Mouse (Mus musculus): Measurements from ENCODE around the gene Olfr575. TPM values are rescaled to one million over a fixed set of nuclear protein-coding genes. Genes with fewer than 3 reads are reported as not detected.

Gene Olfr575
- polyA plus RNA-seq, 1 experiment from 2014 or later: not detected

Other genes with a start within 250 kb of the Olfr575 start
- not detected in 2 replicates for gene Olfr33, start 239.7 kb downstream of the Olfr575 start, polyA plus RNA-seq (2014; fragmentation: Nextera tagmentation; extraction: Ambion mirVana)
- not detected in 2 replicates for gene Olfr559, start 231.3 kb downstream of the Olfr575 start, polyA plus RNA-seq (2014; fragmentation: Nextera tagmentation; extraction: Ambion mirVana)
- not detected in 2 replicates for gene Olfr560, start 199.4 kb downstream of the Olfr575 start, polyA plus RNA-seq (2014; fragmentation: Nextera tagmentation; extraction: Ambion mirVana)
- gene Olfr78, start 199.3 kb downstream of the Olfr575 start, polyA plus RNA-seq (2014; fragmentation: Nextera tagmentation; extraction: Ambion mirVana): 0.08 TPM in 1 of 2 replicates, not detected in the other
- not detected in 2 replicates for gene Olfr561, start 187.6 kb downstream of the Olfr575 start, polyA plus RNA-seq (2014; fragmentation: Nextera tagmentation; extraction: Ambion mirVana)
- not detected in 2 replicates for gene Olfr564, start 155.3 kb downstream of the Olfr575 start, polyA plus RNA-seq (2014; fragmentation: Nextera tagmentation; extraction: Ambion mirVana)
- gene Olfr566, start 100.0 kb downstream of the Olfr575 start, polyA plus RNA-seq (2014; fragmentation: Nextera tagmentation; extraction: Ambion mirVana): not detected in 2 replicates
- gene Olfr568, start 81.7 kb downstream of the Olfr575 start, polyA plus RNA-seq (2014; fragmentation: Nextera tagmentation; extraction: Ambion mirVana): 0.22 TPM in 1 of 2 replicates, not detected in the other
- gene Olfr569, start 67.9 kb downstream of the Olfr575 start, polyA plus RNA-seq (2014; fragmentation: Nextera tagmentation; extraction: Ambion mirVana): not detected in 2 replicates
- not detected in 2 replicates for gene Olfr570, start 64.2 kb downstream of the Olfr575 start, polyA plus RNA-seq (2014; fragmentation: Nextera tagmentation; extraction: Ambion mirVana)
- gene Olfr571, start 41.2 kb downstream of the Olfr575 start, polyA plus RNA-seq (2014; fragmentation: Nextera tagmentation; extraction: Ambion mirVana): 0.28 and 0.31 TPM in 2 replicates
- gene Olfr572, start 34.4 kb downstream of the Olfr575 start, polyA plus RNA-seq (2014; fragmentation: Nextera tagmentation; extraction: Ambion mirVana): not detected in 2 replicates
- gene Olfr573-ps1, start 16.2 kb downstream of the Olfr575 start, polyA plus RNA-seq (2014; fragmentation: Nextera tagmentation; extraction: Ambion mirVana): not detected in 2 replicates
- gene Olfr574, start 10.3 kb downstream of the Olfr575 start, polyA plus RNA-seq (2014; fragmentation: Nextera tagmentation; extraction: Ambion mirVana): not detected in 2 replicates
- gene Olfr576, start 3.9 kb upstream of the Olfr575 start, polyA plus RNA-seq (2014; fragmentation: Nextera tagmentation; extraction: Ambion mirVana): not detected in 2 replicates
- gene Olfr577, start 17.2 kb upstream of the Olfr575 start, polyA plus RNA-seq (2014; fragmentation: Nextera tagmentation; extraction: Ambion mirVana): not detected in 2 replicates
- not detected in 2 replicates for gene Olfr578, start 30.5 kb upstream of the Olfr575 start, polyA plus RNA-seq (2014; fragmentation: Nextera tagmentation; extraction: Ambion mirVana)
- gene Olfr582, start 79.2 kb upstream of the Olfr575 start, polyA plus RNA-seq (2014; fragmentation: Nextera tagmentation; extraction: Ambion mirVana): not detected in 2 replicates
- not detected in 2 replicates for gene Olfr583, start 92.5 kb upstream of the Olfr575 start, polyA plus RNA-seq (2014; fragmentation: Nextera tagmentation; extraction: Ambion mirVana)
- not detected in 2 replicates for gene Olfr584, start 123.1 kb upstream of the Olfr575 start, polyA plus RNA-seq (2014; fragmentation: Nextera tagmentation; extraction: Ambion mirVana)
- not detected in 2 replicates for gene Olfr585, start 138.9 kb upstream of the Olfr575 start, polyA plus RNA-seq (2014; fragmentation: Nextera tagmentation; extraction: Ambion mirVana)
- not detected in 2 replicates for gene Olfr586, start 166.9 kb upstream of the Olfr575 start, polyA plus RNA-seq (2014; fragmentation: Nextera tagmentation; extraction: Ambion mirVana)
- gene Olfr588-ps1, start 182.1 kb upstream of the Olfr575 start, polyA plus RNA-seq (2014; fragmentation: Nextera tagmentation; extraction: Ambion mirVana): not detected in 2 replicates
- gene Olfr589, start 197.6 kb upstream of the Olfr575 start, polyA plus RNA-seq (2014; fragmentation: Nextera tagmentation; extraction: Ambion mirVana): not detected in 2 replicates
- not detected in 2 replicates for gene Olfr591, start 219.6 kb upstream of the Olfr575 start, polyA plus RNA-seq (2014; fragmentation: Nextera tagmentation; extraction: Ambion mirVana)
- not detected in 2 replicates for gene Olfr592, start 226.0 kb upstream of the Olfr575 start, polyA plus RNA-seq (2014; fragmentation: Nextera tagmentation; extraction: Ambion mirVana)

All from embryonic facial prominence, embryonic 11.5 days (tissue).